Mouse (Mus musculus) inflammation-experienced regulatory T-cells (primary cell): ENCODE measurements around the gene Olfr958. TPM values are rescaled to one million over a fixed set of nuclear protein-coding genes. Genes with fewer than 3 reads are reported as not detected.

ENCODE experiments used
- polyA plus RNA-seq, 2 experiments: library from polyadenylated mRNA; unstranded; fragments of 100-300 nt; shearing (Covaris generic); gene quantifications; one replicate each; pipeline ENCODE4 v1.2.1; 2017

Olfr958 gene
- not detected for polyA plus RNA-seq

DNA sequence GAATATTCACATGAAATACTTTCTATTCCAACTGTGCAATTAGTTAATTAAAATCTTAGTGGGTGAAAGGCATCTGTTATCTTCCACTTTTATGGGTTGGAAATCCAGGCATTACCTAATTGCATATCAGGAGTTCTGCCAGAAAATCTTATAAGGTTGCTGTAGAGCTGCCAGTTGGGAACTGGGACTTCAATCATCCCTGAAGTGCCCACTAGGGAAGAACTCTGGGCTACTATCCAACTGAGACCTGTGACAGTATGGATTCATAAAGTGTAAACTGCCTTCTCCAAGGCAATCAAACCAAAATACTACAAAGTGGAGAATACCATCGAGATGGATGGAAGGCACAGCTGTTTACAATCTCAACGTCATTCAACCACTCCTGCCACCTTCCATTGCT, at the start of gene Olfr958:
TSS of gene Olfr958 (minus strand) at position 109 of the 400 bp plus-strand sequence.

DNA sequence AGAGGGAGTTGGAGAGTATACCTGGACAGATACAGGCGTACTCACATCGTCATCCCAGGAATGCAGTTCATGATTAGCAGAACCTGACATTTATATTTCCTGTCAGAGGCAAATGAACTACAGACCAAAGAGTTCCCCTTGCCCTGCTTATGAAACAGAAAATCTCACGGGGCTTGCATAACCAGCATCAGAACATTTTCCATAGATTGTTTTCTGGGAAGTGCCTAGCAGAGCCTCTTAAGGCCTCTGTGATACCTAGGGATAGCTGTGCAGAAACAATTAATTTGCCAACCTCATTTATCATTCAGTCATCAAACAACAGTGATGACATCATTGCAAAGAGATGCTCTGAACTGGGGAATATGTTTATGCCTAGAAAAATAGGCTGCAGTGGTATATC, 21.6 kb upstream of the Olfr958 start, which contains the start of gene Olfr959:
TSS of gene Olfr959 (minus strand) at position 101 of the 400 bp plus-strand sequence.

DNA sequence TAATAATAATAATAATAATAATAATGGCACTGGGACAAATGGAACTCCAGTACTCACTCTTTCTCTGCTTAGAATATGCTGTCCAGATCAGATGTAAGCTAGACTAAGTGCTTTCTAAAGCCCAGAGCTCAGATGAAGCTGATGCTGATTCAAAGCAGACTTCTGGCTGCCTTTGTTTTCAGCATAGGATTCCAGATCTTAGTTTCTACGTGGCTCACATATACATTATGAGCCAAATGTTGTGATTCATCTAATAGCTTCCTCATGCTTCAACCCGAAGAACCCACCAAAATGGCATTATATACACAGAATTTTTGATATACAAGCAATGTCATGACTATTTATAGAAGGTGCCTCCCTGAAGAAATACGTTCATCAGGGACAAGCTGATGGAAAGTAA, 38.3 kb downstream of the Olfr958 start, which contains the start of gene Olfr957:
TSS of gene Olfr957 (minus strand) at position 279 of the 400 bp plus-strand sequence.

Other genes with a start within 250 kb of the Olfr958 start
- gene Olfr948, start 228.0 kb downstream of the Olfr958 start, polyA plus RNA-seq: not detected
- not detected for gene Olfr951, start 166.6 kb downstream of the Olfr958 start, polyA plus RNA-seq
- not detected for gene Olfr952, start 126.9 kb downstream of the Olfr958 start, polyA plus RNA-seq
- gene Olfr954, start 97.4 kb downstream of the Olfr958 start, polyA plus RNA-seq: not detected
- not detected for gene Olfr955, start 82.1 kb downstream of the Olfr958 start, polyA plus RNA-seq
- gene Olfr44, start 60.1 kb downstream of the Olfr958 start, polyA plus RNA-seq: not detected
- not detected for gene Olfr957, start 38.2 kb downstream of the Olfr958 start, polyA plus RNA-seq
- not detected for gene Olfr959, start 21.5 kb upstream of the Olfr958 start, polyA plus RNA-seq
- gene AW551984, start 50.3 kb upstream of the Olfr958 start, polyA plus RNA-seq: under 1 TPM; 0.11 to 0.82 TPM
- gene Olfr148, start 56.6 kb upstream of the Olfr958 start, polyA plus RNA-seq: under 1 TPM in 1 of 2 experiments, not detected in 1; 0.25 TPM
- not detected for gene Olfr960, start 67.3 kb upstream of the Olfr958 start, polyA plus RNA-seq
- gene Olfr961, start 91.0 kb upstream of the Olfr958 start, polyA plus RNA-seq: under 1 TPM; 0.11 to 0.13 TPM
- gene Olfr963, start 113.2 kb upstream of the Olfr958 start, polyA plus RNA-seq: not detected
- under 1 TPM in 1 of 2 experiments, not detected in 1; 0.23 TPM for gene Olfr149, start 153.1 kb upstream of the Olfr958 start, polyA plus RNA-seq
- gene Olfr965, start 157.3 kb upstream of the Olfr958 start, polyA plus RNA-seq: not detected
- gene Olfr150, start 176.9 kb upstream of the Olfr958 start, polyA plus RNA-seq: under 1 TPM; 0.20 to 0.27 TPM
- under 1 TPM in 1 of 2 experiments, not detected in 1; 0.43 TPM for gene Olfr967, start 192.2 kb upstream of the Olfr958 start, polyA plus RNA-seq
- not detected for gene Olfr968, start 229.2 kb upstream of the Olfr958 start, polyA plus RNA-seq
- 1 to 10 TPM in 1 of 2 experiments, under 1 TPM in 1; 0.10 to 1.1 TPM for gene Olfr969, start 236.9 kb upstream of the Olfr958 start, polyA plus RNA-seq